Mouse (Mus musculus) thymus, postnatal 25 days (tissue): ENCODE data around the gene Tdrd5.
"Not testable (repeated sequence)": the region's sequence is repeated elsewhere in the genome, so short reads cannot be mapped to it uniquely, and the experiment has no call there.

Experiments used
- DNase-seq: peaks from one replicate; pipeline ENCODE4 v3.0.0; 2022

Tdrd5 gene

GRCm38 (mm10) chr1:156302911-156303749 lies at the start of gene Tdrd5:
Tdrd5 (minus strand) TSS chr1:156303664.
- DNase-seq: peak; percentile 72

- DNase-seq: no peak
Observed at GRCm38 (mm10) chr1:156352466-156352865, 49.0 kb upstream of the Tdrd5 start.

- peak; percentile 57 for DNase-seq
Observed at GRCm38 (mm10) chr1:156350441-156350840, 47.0 kb upstream of the Tdrd5 start.

DNA sequence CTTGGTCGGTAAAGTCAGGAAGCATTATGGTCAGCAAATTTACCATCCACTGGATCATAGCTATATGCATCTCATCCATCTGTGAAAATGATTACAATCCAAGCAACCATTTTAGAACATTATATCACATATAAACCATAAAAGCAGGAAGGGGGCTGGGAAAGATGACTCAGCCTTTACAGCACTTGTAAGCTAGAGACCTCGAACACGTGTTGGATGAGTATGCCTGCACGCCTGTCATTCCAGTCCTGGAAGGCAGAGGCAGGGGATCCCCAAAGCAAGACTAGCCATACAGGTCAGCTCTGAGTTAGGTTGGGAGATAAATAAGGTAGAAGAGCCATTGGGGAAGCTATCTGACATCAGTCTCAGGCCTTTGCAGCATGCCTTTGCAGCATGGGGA lies 45.6 kb upstream of the Tdrd5 start:
- DNase-seq: peak; percentile 33

GRCm38 (mm10) chr1:156345633-156346032 lies 42.2 kb upstream of the Tdrd5 start:
- DNase-seq: no peak

- DNase-seq: no peak
Observed at GRCm38 (mm10) chr1:156344433-156344832, 41.0 kb upstream of the Tdrd5 start.

GRCm38 (mm10) chr1:156340847-156341246 lies 37.4 kb upstream of the Tdrd5 start:
- no peak for DNase-seq

- no peak for DNase-seq
Observed at GRCm38 (mm10) chr1:156323126-156323525, 19.7 kb upstream of the Tdrd5 start.

DNA sequence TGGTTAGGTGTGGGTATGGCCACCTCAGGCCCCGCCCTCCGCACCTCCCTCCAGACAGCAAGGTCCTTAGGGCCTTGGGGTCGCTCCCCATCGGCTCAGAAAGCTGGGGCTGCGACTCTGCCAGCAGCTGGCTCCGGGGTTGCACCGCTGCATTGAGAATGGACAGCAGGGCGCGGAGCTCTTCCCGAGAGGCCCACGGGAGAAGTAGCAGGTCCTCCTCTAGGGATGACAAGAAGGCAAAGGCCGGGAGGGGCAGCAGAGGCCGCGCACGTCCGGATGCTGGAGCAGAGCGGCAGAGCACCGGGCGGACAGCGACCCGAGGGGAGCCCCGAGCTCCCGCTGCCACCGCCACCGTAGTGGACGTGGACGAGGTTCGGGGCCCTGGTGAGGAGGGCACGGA lies 7.2 kb upstream of the Tdrd5 start, which contains the start of gene Nphs2:
TSS of gene Nphs2 (plus strand) at position 98 of the 400 bp plus-strand sequence.
- DNase-seq: peak; percentile 29

- no peak for DNase-seq
Observed at GRCm38 (mm10) chr1:156308595-156308994, 5.1 kb upstream of the Tdrd5 start.

GRCm38 (mm10) chr1:156290016-156290415 lies 13.4 kb downstream of the Tdrd5 start:
- no peak for DNase-seq

DNA sequence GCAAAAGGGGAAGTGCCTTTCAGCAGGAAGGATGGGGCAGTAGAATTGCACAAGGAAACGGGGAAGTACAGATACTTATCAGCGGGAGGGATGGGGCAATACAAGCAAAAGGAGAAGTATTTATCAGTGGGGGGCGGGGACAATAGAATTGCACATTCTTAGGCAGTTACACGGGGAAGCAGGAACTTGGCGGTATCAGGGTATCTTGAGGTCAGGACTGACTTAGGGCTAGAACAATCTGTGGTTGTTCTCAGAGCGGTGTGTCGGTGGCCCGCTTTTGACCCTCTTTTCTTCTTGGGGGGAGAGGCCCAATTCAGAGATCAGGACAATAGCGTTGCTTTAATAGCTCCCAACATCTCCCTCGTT lies 14.3 kb downstream of the Tdrd5 start:
- not testable (repeated sequence) for DNase-seq

DNA sequence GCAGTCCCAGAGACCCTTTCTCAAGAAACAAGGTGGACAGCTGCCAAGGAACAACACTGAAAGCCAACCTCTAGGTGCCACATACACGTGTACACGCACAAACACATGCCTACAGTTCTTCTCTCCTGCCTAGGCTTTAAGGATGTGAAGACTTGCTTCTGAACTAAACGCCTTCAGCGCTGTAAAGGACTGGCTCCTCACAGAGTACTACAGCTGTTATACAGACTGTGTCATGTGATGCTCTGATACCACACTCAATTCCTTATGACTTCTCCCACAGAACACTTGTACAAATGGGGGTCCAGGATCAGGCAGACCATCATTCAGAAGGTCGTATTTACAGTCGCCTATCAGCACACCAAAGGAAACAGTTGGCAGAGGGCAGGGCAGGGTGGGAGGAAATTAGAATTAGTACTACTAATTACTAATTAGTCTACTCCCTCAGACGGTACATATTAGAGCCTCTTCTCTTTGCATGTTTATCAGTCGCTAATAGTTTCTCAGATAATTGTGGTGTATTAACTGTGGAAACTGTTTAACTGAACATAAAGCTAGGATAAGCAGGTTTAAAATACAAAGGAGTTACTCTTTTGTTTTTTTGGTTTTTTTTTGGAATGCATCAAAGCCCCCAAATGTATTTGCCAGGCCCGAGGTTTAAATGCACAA lies 14.8 kb downstream of the Tdrd5 start:
- DNase-seq: no peak

DNA sequence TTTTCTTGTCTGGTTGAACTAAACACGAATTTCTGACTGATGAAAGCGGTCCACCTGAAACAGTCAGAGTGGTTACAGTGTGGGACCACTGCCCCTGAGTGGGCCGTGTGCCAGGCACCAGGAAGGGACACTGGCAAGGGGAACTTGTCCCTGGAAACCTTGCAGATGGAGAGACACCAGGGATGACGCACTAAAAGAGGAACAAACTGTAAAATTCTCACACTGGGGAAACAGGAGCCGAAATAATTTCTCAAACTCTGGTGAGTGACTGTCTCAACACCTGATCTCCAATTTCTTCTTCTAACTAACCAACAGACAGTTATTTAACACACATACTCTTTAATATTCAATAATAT lies 17.9 kb downstream of the Tdrd5 start:
- DNase-seq: no peak

DNA sequence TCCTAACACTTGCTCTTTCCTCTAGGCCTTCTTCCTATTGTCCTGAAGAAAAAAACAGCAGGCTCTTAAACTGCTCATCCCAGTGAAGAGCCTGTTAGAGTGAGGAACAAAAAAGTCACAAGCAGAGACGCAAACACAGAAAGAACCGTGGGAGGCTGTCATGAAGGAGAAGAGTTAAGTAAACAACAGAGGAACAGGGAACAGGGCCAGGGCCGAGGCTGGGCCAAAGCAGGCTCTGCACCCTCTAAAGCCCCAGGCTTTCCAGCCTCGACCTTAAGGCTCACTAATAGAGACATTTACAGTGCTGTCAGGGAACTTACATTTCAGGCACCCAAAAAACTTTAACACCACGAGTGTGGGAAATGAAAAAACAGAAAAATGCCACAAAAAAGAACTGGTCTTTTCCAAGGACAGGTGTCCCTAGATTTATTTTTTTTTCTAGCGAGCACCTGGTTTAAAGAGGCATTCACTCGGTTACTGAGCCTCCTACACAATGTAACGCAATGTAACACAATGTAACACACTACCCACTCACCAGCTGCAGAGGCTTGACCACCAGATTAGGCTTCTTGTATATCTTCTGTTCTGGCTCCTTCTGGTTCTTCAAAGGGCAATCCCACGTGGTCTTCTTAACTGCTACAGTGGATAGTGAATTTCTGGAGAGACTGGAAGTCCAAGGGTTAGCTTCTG lies 18.5 kb downstream of the Tdrd5 start:
- no peak for DNase-seq

DNA sequence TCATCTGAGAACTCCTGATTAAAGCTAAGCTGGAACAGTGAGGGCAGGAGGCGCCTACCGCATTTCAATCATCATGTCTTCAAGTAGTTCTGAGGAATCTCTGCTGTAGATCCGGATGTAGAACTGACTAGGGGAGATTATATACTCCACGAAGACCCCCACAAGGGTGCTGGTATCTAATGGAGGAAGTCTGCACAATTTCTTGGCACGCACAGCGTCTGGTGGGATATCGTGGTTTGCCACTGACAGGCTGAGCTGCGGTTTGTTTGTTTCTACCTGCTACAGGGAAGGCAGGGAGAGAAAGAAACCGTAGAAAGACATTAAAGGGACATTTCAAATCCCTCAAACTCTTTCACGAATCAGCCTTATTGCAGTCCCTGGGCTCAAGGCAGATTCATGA lies 19.3 kb downstream of the Tdrd5 start:
- DNase-seq: peak; percentile 29

GRCm38 (mm10) chr1:156280131-156280530 lies 23.3 kb downstream of the Tdrd5 start:
- peak; percentile 60 for DNase-seq

DNA sequence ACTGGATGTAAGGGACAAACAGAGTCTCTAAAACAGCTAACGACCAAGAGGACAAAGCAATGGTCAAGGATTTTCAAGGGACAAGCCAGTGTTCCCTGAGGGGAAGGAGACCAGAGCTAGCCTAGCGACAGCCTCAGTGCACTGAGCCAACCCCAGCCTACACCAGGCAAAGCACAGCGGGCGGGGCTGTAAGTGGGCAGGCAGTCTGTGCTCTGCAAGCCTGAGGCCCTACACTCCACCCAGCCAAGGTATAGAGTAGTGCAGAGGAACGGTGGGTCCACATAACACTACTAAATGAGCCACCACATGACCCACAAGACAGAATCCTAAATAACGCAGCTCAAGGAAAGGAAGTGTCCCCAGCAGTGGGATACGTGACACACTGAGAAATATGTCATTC lies 29.8 kb downstream of the Tdrd5 start:
- no peak for DNase-seq

GRCm38 (mm10) chr1:156271654-156272053 lies 31.8 kb downstream of the Tdrd5 start:
- DNase-seq: no peak

DNA sequence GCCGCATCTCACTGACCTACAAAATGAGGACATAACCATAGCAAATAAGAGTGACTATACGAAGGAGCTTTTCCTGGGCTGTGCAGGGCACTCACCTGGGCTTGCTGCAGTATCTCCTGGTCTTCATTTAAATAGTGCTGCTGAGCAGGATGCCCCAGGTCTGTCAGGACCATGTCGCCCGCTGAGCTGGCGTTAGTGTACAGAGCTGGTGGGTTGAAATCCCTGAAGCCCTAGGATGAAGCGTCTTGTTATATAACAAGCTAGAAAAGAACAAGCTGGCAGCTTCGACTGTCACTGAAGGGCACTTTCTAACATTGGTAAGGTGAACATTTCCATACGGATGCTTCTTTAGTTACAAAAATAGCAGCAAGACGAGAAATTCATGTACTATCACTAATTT lies 33.0 kb downstream of the Tdrd5 start:
- no peak for DNase-seq

GRCm38 (mm10) chr1:156268546-156268945 lies 34.9 kb downstream of the Tdrd5 start:
- DNase-seq: not testable (repeated sequence)

DNA sequence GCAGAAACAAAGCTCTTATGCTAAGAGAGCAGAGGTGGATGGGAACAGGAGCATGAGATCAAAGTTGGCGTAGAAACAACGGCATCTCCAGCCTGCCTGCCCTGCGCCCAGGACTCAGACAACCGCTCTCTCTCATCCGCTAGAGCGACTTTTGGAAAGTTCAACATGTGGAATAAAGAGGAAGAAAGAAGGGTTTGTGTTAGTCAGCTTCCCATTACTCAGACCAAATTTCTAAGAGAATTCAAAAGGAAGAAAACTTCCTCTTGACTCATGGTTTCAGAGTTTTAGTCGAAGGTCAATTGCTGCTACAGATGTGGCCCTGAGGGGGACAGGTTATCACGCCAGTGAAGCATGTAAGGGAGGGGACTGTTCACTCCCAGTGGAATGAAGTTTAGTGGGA lies 39.5 kb downstream of the Tdrd5 start:
- no peak for DNase-seq

- peak; percentile 77 for DNase-seq
Observed at GRCm38 (mm10) chr1:156263352-156263751, 40.1 kb downstream of the Tdrd5 start.

- no peak for DNase-seq
Observed at GRCm38 (mm10) chr1:156254866-156255265, 48.6 kb downstream of the Tdrd5 start.
